Mouse (Mus musculus) heart, adult 11 months (tissue): Measurements from ENCODE around the gene Chmp2b.

Experiments
- DNase-seq: peaks from one replicate; pipeline ENCODE4 v3.0.0; 2022

Gene Chmp2b

GRCm38 (mm10) chr16:65526004-65526403, 36.5 kb downstream of the Chmp2b start:
- DNase-seq = no peak

- no peak for DNase-seq
These were observed 42.3 kb downstream of the Chmp2b start, which contains the start of gene Pou1f1 for GRCm38 (mm10) chr16:65520211-65520610. TSS of gene Pou1f1 (plus strand) at chr16:65520511.

GRCm38 (mm10) chr16:65514223-65514622, 48.3 kb downstream of the Chmp2b start:
- no peak for DNase-seq

GRCm38 (mm10) chr16:65497049-65497448, 65.5 kb downstream of the Chmp2b start:
- no peak for DNase-seq

GRCm38 (mm10) chr16:65496030-65496429, 66.5 kb downstream of the Chmp2b start:
- no peak for DNase-seq
